Comparison of ENCODE assay signal across 16 mouse cellular contexts in genomic region chr7:84120142-84120760, GRCm38 (mm10). TPM values are rescaled to one million over a fixed set of nuclear protein-coding genes. Genes with fewer than 3 reads are reported as not detected.
DNase-seq lines count a peak whose midpoint lies in the region; ATAC-seq and TF ChIP-seq lines count a peak whose summit lies in the region.
"Had no signal": no experiment of that assay in that cellular context is flagged by ENCODE, and none has a peak within 500 bp of the region (broad histone marks: within the 10 kb centered on the region; RNA-seq: fewer than 3 reads in every experiment).

No protein-coding gene starts in this region.

- no peaks in the 10 kb centered on the region for H3K27me3 ChIP-seq in heart, embryonic 10.5 days (ENCODE audit: insufficient read depth, poor library complexity, severe bottlenecking)
- no peaks in the 10 kb centered on the region for H3K27me3 ChIP-seq in heart, adult 2 months (ENCODE audit: control insufficient read depth, insufficient read depth, low read length)
- H3K27me3 ChIP-seq in embryonic facial prominence, embryonic 10.5 days (replicated peaks; ENCODE audit: low read depth, poor library complexity, severe bottlenecking), result no peaks in the 10 kb centered on the region
- H3K27me3 ChIP-seq in stomach, postnatal 0 days (ENCODE audit: control insufficient read depth, insufficient read depth, low read length), result no peaks in the 10 kb centered on the region
- H3K27me3 ChIP-seq: liver, embryonic 13.5 days; neural tube, embryonic 15.5 days had no signal

- H3K4me2 ChIP-seq in stomach, postnatal 0 days (replicated peaks; ENCODE audit: low read depth), result no peak overlapping the region
- H3K4me2 ChIP-seq: liver, embryonic 13.5 days; neural tube, embryonic 15.5 days had no signal

- WGBS in heart, embryonic 10.5 days, result 75% methylated on average over 5 of the region's 5 CpGs
- 70% methylated on average over 5 of the region's 5 CpGs for WGBS in heart, adult 2 months
- WGBS in embryonic facial prominence, embryonic 10.5 days, result 73% methylated on average over 5 of the region's 5 CpGs
- WGBS in stomach, postnatal 0 days, result 48% methylated on average over 5 of the region's 5 CpGs

- TF ChIP-seq EP300 in heart, adult 2 months (IDR thresholded peaks at IDR 0.05; ENCODE audit: insufficient read depth, low read depth, low read length), result no peak
- TF ChIP-seq EP300 in stomach, postnatal 0 days (optimal IDR thresholded peaks at IDR 0.05), result no peak

- no peak for TF ChIP-seq POLR2A in heart, adult 2 months (IDR thresholded peaks at IDR 0.05; ENCODE audit: insufficient read depth, low read depth, low read length)

- peak overlapping the region; percentile 69; the same call in 1 of the 2 replicates for H3K27ac ChIP-seq in heart, embryonic 10.5 days
- no peak overlapping the region; the same call in 1 of the 2 replicates for H3K27ac ChIP-seq in heart, adult 2 months
- H3K27ac ChIP-seq in embryonic facial prominence, embryonic 10.5 days (replicated peaks), result peak overlapping the region; percentile 37; the same call in 1 of the 2 replicates
- peak overlapping the region; percentile 67 for H3K27ac ChIP-seq in stomach, postnatal 0 days (replicated peaks)
- H3K27ac ChIP-seq: layer of hippocampus, adult 2 months; liver, embryonic 13.5 days; neural tube, embryonic 15.5 days had no signal

- peaks cover 64% of the 10 kb centered on the region for H3K4me1 ChIP-seq in heart, embryonic 10.5 days
- peaks cover 25% of the 10 kb centered on the region for H3K4me1 ChIP-seq in heart, adult 2 months (ENCODE audit: control insufficient read depth, insufficient read depth, low read length)
- peaks cover 40% of the 10 kb centered on the region for H3K4me1 ChIP-seq in embryonic facial prominence, embryonic 10.5 days
- peaks cover 10% of the 10 kb centered on the region for H3K4me1 ChIP-seq in stomach, postnatal 0 days (replicated peaks; ENCODE audit: control insufficient read depth, insufficient read depth)

- no peak for DNase-seq in heart, embryonic 10.5 days (ENCODE audit: low spot score)
- no peak for DNase-seq in heart, adult 2 months
- peak; percentile 7 for DNase-seq in kidney, postnatal 10 days
- no peak for DNase-seq in kidney, adult 9 months
- no peak for DNase-seq in embryonic facial prominence, embryonic 10.5 days (ENCODE audit: low spot score)
- no peak for DNase-seq in stomach, postnatal 0 days (ENCODE audit: low spot score)
- DNase-seq in right cerebral cortex, postnatal 36 days (ENCODE audit: low spot score in 2 of 2), result no peak
- no peak for DNase-seq in retina, postnatal 1 day
- DNase-seq: adrenal gland, postnatal 36 days; gastrocnemius, postnatal 36 days; liver, embryonic 13.5 days; right cerebral cortex, postnatal 14 days had no signal

- no peak overlapping the region for H3K4me3 ChIP-seq in heart, embryonic 10.5 days
- no peak overlapping the region for H3K4me3 ChIP-seq in heart, adult 2 months
- no peak overlapping the region for H3K4me3 ChIP-seq in embryonic facial prominence, embryonic 10.5 days
- no peak overlapping the region for H3K4me3 ChIP-seq in stomach, postnatal 0 days (ENCODE audit: low read depth, low read length)
- H3K4me3 ChIP-seq: layer of hippocampus, adult 2 months; liver, embryonic 13.5 days; neural tube, embryonic 15.5 days had no signal

- no peaks in the 10 kb centered on the region for H3K9me3 ChIP-seq in heart, embryonic 10.5 days
- H3K9me3 ChIP-seq in embryonic facial prominence, embryonic 10.5 days, result no peaks in the 10 kb centered on the region
- no peaks in the 10 kb centered on the region for H3K9me3 ChIP-seq in stomach, postnatal 0 days (ENCODE audit: control insufficient read depth, low read length)
- H3K9me3 ChIP-seq: G1E; liver, embryonic 13.5 days; neural tube, embryonic 15.5 days had no signal

- no peak for ATAC-seq in stomach, postnatal 0 days (ENCODE audit: low FRiP score, low TSS enrichment)
- ATAC-seq: hindbrain, embryonic 16.5 days had no signal

- intact Hi-C loops in heart, adult 2 months (cut with DNase I), result no loop called here

- TF ChIP-seq CTCF in heart, adult 2 months (IDR thresholded peaks at IDR 0.05), result no peak
- no peak for TF ChIP-seq CTCF in stomach, postnatal 0 days (IDR thresholded peaks at IDR 0.05; ENCODE audit: low read depth)

- H3K36me3 ChIP-seq in heart, embryonic 10.5 days, result no peaks in the 10 kb centered on the region; the same call in 1 of the 2 replicates
- peaks cover 4% of the 10 kb centered on the region for H3K36me3 ChIP-seq in heart, adult 2 months (ENCODE audit: control insufficient read depth, insufficient read depth, low read length)
- H3K36me3 ChIP-seq in embryonic facial prominence, embryonic 10.5 days (replicated peaks), result peaks cover 12% of the 10 kb centered on the region; the same call in 1 of the 2 replicates
- no peaks in the 10 kb centered on the region for H3K36me3 ChIP-seq in stomach, postnatal 0 days (ENCODE audit: control insufficient read depth, insufficient read depth, low read length)
- H3K36me3 ChIP-seq: liver, embryonic 13.5 days; neural tube, embryonic 15.5 days had no signal

- no peak overlapping the region for H3K9ac ChIP-seq in heart, adult 2 months (ENCODE audit: low read depth, low read length)
- no peak overlapping the region for H3K9ac ChIP-seq in stomach, postnatal 0 days (ENCODE audit: low read length)
- H3K9ac ChIP-seq: liver, embryonic 13.5 days; neural tube, embryonic 15.5 days had no signal

- no peaks in the 10 kb centered on the region; the same call in 1 of the 2 replicates for H3K79me2 ChIP-seq in heart, adult 2 months (replicated peaks; ENCODE audit: control insufficient read depth, insufficient read depth, low read length)

RNA-seq across cellular contexts. Expression of gene Abhd17c, which starts 31.4 kb away (rescaled TPM):
- polyA plus RNA-seq in heart, embryonic 10.5 days (2016; fragmentation: Nextera tagmentation; extraction: Ambion mirVana), result 27.7 and 39.4 TPM in 2 replicates
- total RNA-seq in heart, adult 2 months (2021), result 10 to 100 TPM; 32.7 to 34.8 TPM
- polyA plus RNA-seq in heart, adult 2 months (2012; rRNA removed), result 29.5 and 40.8 TPM in 2 replicates
- 41.9 and 43.3 TPM in 2 replicates for polyA plus RNA-seq in embryonic facial prominence, embryonic 10.5 days (2016; fragmentation: Nextera tagmentation; extraction: Ambion mirVana)
- polyA plus RNA-seq in stomach, postnatal 0 days (2015; fragmentation: Nextera tagmentation; extraction: Ambion mirVana), result 59.7 and 60.9 TPM in 2 replicates

RNA-seq across cellular contexts. Expression of gene Cemip, which starts 33.9 kb away (rescaled TPM):
- polyA plus RNA-seq in heart, embryonic 10.5 days (2016; fragmentation: Nextera tagmentation; extraction: Ambion mirVana), result 0.41 and 0.70 TPM in 2 replicates
- total RNA-seq in heart, adult 2 months (2021), result under 1 TPM in 1 of 2 experiments, not detected in 1; 0.14 TPM
- polyA plus RNA-seq in heart, adult 2 months (2012; rRNA removed), result 0.12 TPM in 1 of 2 replicates, not detected in the other
- 0.42 and 0.47 TPM in 2 replicates for polyA plus RNA-seq in embryonic facial prominence, embryonic 10.5 days (2016; fragmentation: Nextera tagmentation; extraction: Ambion mirVana)
- polyA plus RNA-seq in stomach, postnatal 0 days (2015; fragmentation: Nextera tagmentation; extraction: Ambion mirVana), result 0.40 and 0.45 TPM in 2 replicates
- polyA plus RNA-seq: G1E had no signal
